Mouse (Mus musculus): Measurements from ENCODE around the gene Spata18.

GRCm38 (mm10) chr5:73667877-73668276 is 16.7 kb downstream of the Spata18 start:
- no peak for TF ChIP-seq POLR2A (IDR thresholded peaks at IDR 0.05; ENCODE audit: control insufficient read depth in 1 of 2, insufficient read depth in 1 of 2, low read depth in 1 of 2, low read length in 2 of 2, poor library complexity in 1 of 2)
- no peak for TF ChIP-seq CTCF (IDR thresholded peaks at IDR 0.05 in 2 of 3, conservative IDR thresholded peaks at IDR 0.05 in 1 of 3; ENCODE audit: control insufficient read depth in 1 of 3, insufficient read depth in 1 of 3, low read depth in 2 of 3, low read length in 3 of 3, poor library complexity in 1 of 3, severe bottlenecking in 1 of 3)
- no peak for TF ChIP-seq SMC3 (IDR thresholded peaks at IDR 0.05; ENCODE audit: low read depth, low read length)
- no peak for TF ChIP-seq MAX (IDR thresholded peaks at IDR 0.05; ENCODE audit: low read length)
- TF ChIP-seq MXI1 (IDR thresholded peaks at IDR 0.05; ENCODE audit: low read depth, low read length) = no peak
- no peak for TF ChIP-seq GATA1 (IDR thresholded peaks at IDR 0.05; ENCODE audit: low read depth, low read length)
- no peak for TF ChIP-seq EP300 (IDR thresholded peaks at IDR 0.05; ENCODE audit: low read depth in 1 of 2, low read length in 2 of 2)
- TF ChIP-seq GABPA (IDR thresholded peaks at IDR 0.05; ENCODE audit: low read depth, low read length) = no peak
- TF ChIP-seq ZMIZ1 (IDR thresholded peaks at IDR 0.05; ENCODE audit: low read depth, low read length) = no peak
- no peak for TF ChIP-seq ZC3H11A (IDR thresholded peaks at IDR 0.05; ENCODE audit: low read depth, low read length)
- TF ChIP-seq ETS1 (IDR thresholded peaks at IDR 0.05; ENCODE audit: low read depth, low read length) = no peak
- no peak for TF ChIP-seq UBTF (IDR thresholded peaks at IDR 0.05; ENCODE audit: borderline replicate concordance, insufficient read depth, low read depth, low read length)
- no peak for TF ChIP-seq POLR2AphosphoS5 (IDR thresholded peaks at IDR 0.05; ENCODE audit: borderline replicate concordance, low read depth, low read length)
- no peak for TF ChIP-seq JUND (IDR thresholded peaks at IDR 0.05; ENCODE audit: low read depth, low read length)

Measured in MEL (cell line).